Mouse (Mus musculus): ENCODE measurements at regions not wholly inside any gene's neighbourhood (a gene's known extent, or its start where the extent isn't known, plus 50 kb on each side); places are given as distances from the start of the nearest gene placed in this dataset.
A peak's percentile ranks its signal among the peaks of the same experiment; 100 is the strongest.

DNA sequence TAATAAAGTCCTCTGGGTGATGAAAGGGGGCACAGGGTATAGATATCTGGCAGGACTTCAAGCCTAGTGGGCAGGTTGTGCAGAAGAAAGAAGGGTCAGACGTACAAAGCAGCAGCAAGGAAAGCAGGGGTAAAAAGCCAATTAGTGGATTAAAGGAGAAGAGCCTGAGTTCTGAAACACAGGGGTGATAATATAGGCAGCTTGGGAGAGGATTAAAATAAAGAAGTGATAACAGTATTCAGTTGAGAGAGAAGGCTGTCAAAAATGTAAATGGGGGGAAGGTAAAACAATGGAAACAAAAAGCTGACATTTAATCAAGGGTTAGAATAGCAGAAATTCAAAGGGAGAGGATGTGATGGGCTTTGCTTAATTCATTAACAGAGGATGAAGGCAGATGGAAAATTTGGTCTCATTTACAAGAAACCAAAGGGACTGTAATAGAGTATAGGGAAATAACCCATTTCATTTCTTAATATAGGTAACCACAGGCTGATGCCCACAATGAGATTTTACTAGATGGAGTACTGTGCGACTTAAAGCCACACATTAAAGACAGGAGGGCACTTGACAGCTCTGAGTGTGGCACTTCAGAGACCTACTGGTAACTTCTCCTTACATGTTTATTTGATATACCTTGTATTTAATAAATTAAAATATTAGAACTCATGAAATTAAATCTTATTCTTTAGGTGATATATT, 489.8 kb upstream of the Mms22l start:
- no peak for DNase-seq

DNA sequence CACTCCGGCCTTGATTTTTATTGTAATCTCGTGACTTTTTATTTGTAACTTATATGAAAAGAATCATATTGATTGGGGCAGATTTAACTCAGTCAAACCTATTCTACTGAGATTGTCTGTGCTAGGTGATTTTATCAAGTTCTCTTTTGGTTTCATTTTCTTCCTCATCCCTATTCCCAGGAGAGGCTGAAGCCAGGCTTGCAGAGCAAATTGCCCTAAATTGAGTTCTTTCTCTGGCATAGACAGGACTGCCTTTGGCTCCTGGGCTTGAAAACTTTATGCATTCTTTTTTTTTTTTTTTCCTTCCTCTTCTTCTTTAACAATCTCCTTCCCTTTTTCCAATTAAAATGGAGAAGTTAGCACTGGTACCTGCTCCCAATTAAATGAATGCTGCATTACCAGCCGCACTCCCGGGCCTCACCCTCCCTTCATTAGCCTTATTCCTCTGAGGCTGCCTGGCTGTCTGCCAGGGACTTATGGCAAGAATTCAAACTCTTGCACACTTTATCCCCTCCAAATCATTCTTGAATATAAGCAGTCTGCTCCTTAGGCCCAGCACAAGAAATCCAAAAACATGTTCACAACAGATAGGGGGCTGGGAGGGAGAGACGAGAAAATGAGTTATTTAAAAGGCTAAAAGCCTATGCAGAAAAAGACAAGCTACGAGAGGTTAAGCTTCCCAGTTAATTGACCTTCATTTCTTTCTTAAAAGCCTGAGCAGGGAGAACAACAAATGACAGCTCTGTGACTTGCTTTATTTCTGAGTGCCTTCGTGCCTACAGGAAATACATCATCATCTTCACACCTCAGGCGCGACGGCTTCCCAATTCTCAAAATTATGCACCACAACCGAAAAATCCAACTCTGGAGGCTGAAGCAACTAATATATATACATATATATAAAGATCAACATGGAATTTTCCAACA, 476.8 kb upstream of the Mms22l start:
- peak; percentile 31 for DNase-seq

Small RNAs in the stretch of these regions (microRNA-seq; reads per million reads assigned to microRNA genes)
- gene Gm25978: 0 reads per million in 2 experiments

All from adrenal gland, postnatal 14 days (tissue).